Mouse (Mus musculus): ENCODE measurements at regions not wholly inside any gene's neighbourhood (a gene's known extent, or its start where the extent isn't known, plus 50 kb on each side); places are given as distances from the start of the nearest gene placed in this dataset.

- H3K9ac ChIP-seq (replicated peaks; ENCODE audit: low read depth) = no peak overlapping the region
- H3K27me3 ChIP-seq (replicated peaks; ENCODE audit: insufficient read depth, low read length) = no peaks in the 10 kb centered on the region
- no peak for TF ChIP-seq EP300 (IDR thresholded peaks at IDR 0.05)
- TF ChIP-seq CTCF (IDR thresholded peaks at IDR 0.05) = no peak
- no peak overlapping the region for H3K4me3 ChIP-seq (ENCODE audit: low read depth, low read length)
- H3K9me3 ChIP-seq (ENCODE audit: low read length) = no peaks in the 10 kb centered on the region
- no peak overlapping the region for H3K4me2 ChIP-seq (replicated peaks; ENCODE audit: low read depth, low read length)
- no peaks in the 10 kb centered on the region for H3K36me3 ChIP-seq (ENCODE audit: insufficient read depth, low read length)
- WGBS = 60% methylated on average over 2 of the region's 2 CpGs
- H3K4me1 ChIP-seq (ENCODE audit: insufficient read depth, low read depth, low read length) = no peaks in the 10 kb centered on the region
- no peak for ATAC-seq
- no peak for DNase-seq (ENCODE audit: low spot score)
- H3K27ac ChIP-seq (ENCODE audit: low read length) = no peak overlapping the region
These were observed 100.9 kb upstream of the 4930412O13Rik start for GRCm38 (mm10) chr2:9780159-9780558.

- Histone ChIP-seq H3K4me2 (replicated peaks; ENCODE audit: low read depth, low read length) (no peak overlapping the region), H3K36me3 (ENCODE audit: insufficient read depth, low read length) (no peaks in the 10 kb centered on the region), H3K27ac (ENCODE audit: low read length) (no peak overlapping the region), H3K27me3 (replicated peaks; ENCODE audit: insufficient read depth, low read length) (no peaks in the 10 kb centered on the region), H3K4me3 (ENCODE audit: low read depth, low read length) (no peak overlapping the region), H3K9me3 (ENCODE audit: low read length) (no peaks in the 10 kb centered on the region), H3K4me1 (ENCODE audit: insufficient read depth, low read depth, low read length) (no peaks in the 10 kb centered on the region), H3K9ac (replicated peaks; ENCODE audit: low read depth) (no peak overlapping the region)
- WGBS = 63% methylated on average over 3 of the region's 3 CpGs
- TF ChIP-seq EP300 (IDR thresholded peaks at IDR 0.05) = no peak
- TF ChIP-seq CTCF (IDR thresholded peaks at IDR 0.05) = no peak
- no peak for ATAC-seq
- DNase-seq (ENCODE audit: low spot score) = no peak
These were observed 98.4 kb upstream of the 4930412O13Rik start for GRCm38 (mm10) chr2:9782698-9783097.

- Histone ChIP-seq H3K9ac (replicated peaks; ENCODE audit: low read depth) (no peak overlapping the region), H3K36me3 (ENCODE audit: insufficient read depth, low read length) (no peaks in the 10 kb centered on the region), H3K9me3 (ENCODE audit: low read length) (no peaks in the 10 kb centered on the region), H3K27me3 (replicated peaks; ENCODE audit: insufficient read depth, low read length) (no peaks in the 10 kb centered on the region), H3K4me2 (replicated peaks; ENCODE audit: low read depth, low read length) (no peak overlapping the region), H3K4me3 (ENCODE audit: low read depth, low read length) (no peak overlapping the region), H3K27ac (ENCODE audit: low read length) (no peak overlapping the region), H3K4me1 (ENCODE audit: insufficient read depth, low read depth, low read length) (no peaks in the 10 kb centered on the region)
- DNase-seq (ENCODE audit: low spot score) (no peak), ATAC-seq (no peak)
- 81% methylated on average over 1 of the region's 1 CpGs for WGBS
- TF ChIP-seq CTCF (IDR thresholded peaks at IDR 0.05) (no peak), EP300 (IDR thresholded peaks at IDR 0.05) (no peak)
These were observed 89.1 kb upstream of the 4930412O13Rik start for GRCm38 (mm10) chr2:9791970-9792369.

GRCm38 (mm10) chr2:9792381-9792780 is 88.7 kb upstream of the 4930412O13Rik start:
- ATAC-seq (no peak), DNase-seq (ENCODE audit: low spot score) (no peak)
- H3K4me2 ChIP-seq (replicated peaks; ENCODE audit: low read depth, low read length) = no peak overlapping the region
- no peak for TF ChIP-seq CTCF (IDR thresholded peaks at IDR 0.05)
- TF ChIP-seq EP300 (IDR thresholded peaks at IDR 0.05) = no peak
- no peaks in the 10 kb centered on the region for H3K27me3 ChIP-seq (replicated peaks; ENCODE audit: insufficient read depth, low read length)
- H3K9ac ChIP-seq (replicated peaks; ENCODE audit: low read depth) = no peak overlapping the region
- H3K27ac ChIP-seq (ENCODE audit: low read length) = no peak overlapping the region
- no peaks in the 10 kb centered on the region for H3K4me1 ChIP-seq (ENCODE audit: insufficient read depth, low read depth, low read length)
- H3K9me3 ChIP-seq (ENCODE audit: low read length) = no peaks in the 10 kb centered on the region
- H3K36me3 ChIP-seq (ENCODE audit: insufficient read depth, low read length) = no peaks in the 10 kb centered on the region
- WGBS = 81% methylated on average over 1 of the region's 1 CpGs
- H3K4me3 ChIP-seq (ENCODE audit: low read depth, low read length) = no peak overlapping the region

- Histone ChIP-seq H3K9me3 (ENCODE audit: low read length) (no peaks in the 10 kb centered on the region), H3K36me3 (ENCODE audit: insufficient read depth, low read length) (no peaks in the 10 kb centered on the region), H3K27ac (ENCODE audit: low read length) (no peak overlapping the region), H3K27me3 (replicated peaks; ENCODE audit: insufficient read depth, low read length) (no peaks in the 10 kb centered on the region), H3K4me3 (ENCODE audit: low read depth, low read length) (no peak overlapping the region), H3K4me1 (ENCODE audit: insufficient read depth, low read depth, low read length) (no peaks in the 10 kb centered on the region), H3K9ac (replicated peaks; ENCODE audit: low read depth) (no peak overlapping the region), H3K4me2 (replicated peaks; ENCODE audit: low read depth, low read length) (no peak overlapping the region)
- ATAC-seq (no peak), DNase-seq (ENCODE audit: low spot score) (no peak)
- TF ChIP-seq EP300 (IDR thresholded peaks at IDR 0.05) (no peak), CTCF (IDR thresholded peaks at IDR 0.05) (no peak)
- WGBS = 65% methylated on average over 4 of the region's 4 CpGs
These were observed 85.7 kb upstream of the 4930412O13Rik start for GRCm38 (mm10) chr2:9795401-9795800.

- Histone ChIP-seq H3K36me3 (ENCODE audit: insufficient read depth, low read length) (no peaks in the 10 kb centered on the region), H3K4me2 (replicated peaks; ENCODE audit: low read depth, low read length) (no peak overlapping the region), H3K4me3 (ENCODE audit: low read depth, low read length) (no peak overlapping the region), H3K27me3 (replicated peaks; ENCODE audit: insufficient read depth, low read length) (no peaks in the 10 kb centered on the region), H3K9ac (replicated peaks; ENCODE audit: low read depth) (no peak overlapping the region), H3K9me3 (ENCODE audit: low read length) (no peaks in the 10 kb centered on the region), H3K27ac (ENCODE audit: low read length) (no peak overlapping the region), H3K4me1 (ENCODE audit: insufficient read depth, low read depth, low read length) (no peaks in the 10 kb centered on the region)
- DNase-seq (ENCODE audit: low spot score) (no peak), ATAC-seq (no peak)
- 63% methylated on average over 8 of the region's 8 CpGs for WGBS
- TF ChIP-seq EP300 (IDR thresholded peaks at IDR 0.05) (no peak), CTCF (IDR thresholded peaks at IDR 0.05) (no peak)
These were observed 79.6 kb upstream of the 4930412O13Rik start for GRCm38 (mm10) chr2:9801484-9801883.

- Histone ChIP-seq H3K9me3 (ENCODE audit: low read length) (no peaks in the 10 kb centered on the region), H3K4me1 (ENCODE audit: insufficient read depth, low read depth, low read length) (no peaks in the 10 kb centered on the region), H3K9ac (replicated peaks; ENCODE audit: low read depth) (no peak overlapping the region), H3K27ac (ENCODE audit: low read length) (no peak overlapping the region), H3K4me3 (ENCODE audit: low read depth, low read length) (no peak overlapping the region), H3K4me2 (replicated peaks; ENCODE audit: low read depth, low read length) (no peak overlapping the region), H3K27me3 (replicated peaks; ENCODE audit: insufficient read depth, low read length) (no peaks in the 10 kb centered on the region), H3K36me3 (ENCODE audit: insufficient read depth, low read length) (no peaks in the 10 kb centered on the region)
- ATAC-seq = peak; percentile 19; the same call in 1 of the 2 replicates
- TF ChIP-seq CTCF (IDR thresholded peaks at IDR 0.05) (no peak), EP300 (IDR thresholded peaks at IDR 0.05) (no peak)
- DNase-seq (ENCODE audit: low spot score) = no peak
- WGBS = 29% methylated on average over 3 of the region's 3 CpGs
These were observed 76.7 kb upstream of the 4930412O13Rik start for GRCm38 (mm10) chr2:9804306-9804705.
